In the genomic region with DNA sequence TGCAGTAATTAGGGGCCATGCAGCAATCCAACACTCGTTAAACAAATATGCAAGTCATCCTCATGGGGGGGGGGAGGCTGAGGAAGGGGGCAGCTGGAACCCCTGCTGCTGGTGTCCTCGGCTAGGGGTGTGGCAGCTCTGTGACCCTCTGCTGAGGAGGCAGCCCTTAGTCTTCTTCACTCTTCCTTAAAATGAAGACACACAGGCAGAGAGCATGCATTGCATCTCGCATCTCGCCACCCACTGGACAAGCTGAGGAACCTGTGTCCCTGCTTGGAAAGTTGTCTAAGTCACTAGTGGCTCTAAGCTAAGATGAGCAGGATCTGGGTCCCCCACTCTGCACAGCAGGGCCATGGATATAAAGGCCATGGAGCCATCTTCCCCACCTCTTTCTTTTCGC, we compare ENCODE assay signal across 13 mouse cellular contexts. TPM values are rescaled to one million over a fixed set of nuclear protein-coding genes. Genes with fewer than 3 reads are reported as not detected.
A peak's percentile ranks its signal among the peaks of the same experiment; 100 is the strongest.
DNase-seq lines count a peak whose midpoint lies in the region; ATAC-seq and TF ChIP-seq lines count a peak whose summit lies in the region.
"Had no signal": no experiment of that assay in that cellular context is flagged by ENCODE, and none has a peak within 500 bp of the region (broad histone marks: within the 10 kb centered on the region; RNA-seq: fewer than 3 reads in every experiment).

No protein-coding gene starts in this region.

- 3% methylated on average over 5 of the region's 5 CpGs for WGBS in forebrain, embryonic 12.5 days
- 3% methylated on average over 5 of the region's 5 CpGs for WGBS in forebrain, embryonic 10.5 days
- WGBS in embryonic facial prominence, embryonic 13.5 days = 12% methylated on average over 5 of the region's 5 CpGs
- WGBS in olfactory bulb, adult 2 months = 15% methylated on average over 5 of the region's 5 CpGs

- no peak for ATAC-seq in forebrain, embryonic 12.5 days (ENCODE audit: low FRiP score)
- ATAC-seq in megakaryocyte, adult 5-6 weeks (ENCODE audit: poor library complexity, severe bottlenecking) = no peak
- ATAC-seq in embryonic facial prominence, embryonic 13.5 days (ENCODE audit: insufficient number of reproducible peaks, insufficient read depth, low FRiP score, low TSS enrichment, low read depth) = no peak
- ATAC-seq: intestine, embryonic 15.5 days had no signal

- H3K4me1 ChIP-seq in forebrain, embryonic 12.5 days = peaks cover 38% of the 10 kb centered on the region
- peaks cover 60% of the 10 kb centered on the region for H3K4me1 ChIP-seq in forebrain, embryonic 10.5 days
- H3K4me1 ChIP-seq in megakaryocyte, embryonic 14.5 days = peaks cover 54% of the 10 kb centered on the region
- H3K4me1 ChIP-seq in embryonic facial prominence, embryonic 13.5 days = peaks cover 41% of the 10 kb centered on the region
- peaks cover 29% of the 10 kb centered on the region for H3K4me1 ChIP-seq in olfactory bulb, adult 2 months (ENCODE audit: control insufficient read depth, insufficient read depth, low read length)

- no peak for TF ChIP-seq POLR2A in olfactory bulb, adult 2 months (IDR thresholded peaks at IDR 0.05; ENCODE audit: insufficient read depth, low read depth, low read length)

- H3K4me2 ChIP-seq in forebrain, embryonic 12.5 days = peak overlapping the region; percentile 8; the same call in 1 of the 2 replicates
- peak overlapping the region; percentile 0 for H3K4me2 ChIP-seq in embryonic facial prominence, embryonic 13.5 days
- H3K4me2 ChIP-seq: heart, embryonic 13.5 days; intestine, embryonic 15.5 days; stomach, embryonic 15.5 days had no signal

- H3K4me3 ChIP-seq in forebrain, embryonic 12.5 days (replicated peaks) = no peak overlapping the region
- H3K4me3 ChIP-seq in forebrain, embryonic 10.5 days = no peak overlapping the region
- peak overlapping the region; percentile 46 for H3K4me3 ChIP-seq in megakaryocyte, embryonic 14.5 days (replicated peaks)
- H3K4me3 ChIP-seq in embryonic facial prominence, embryonic 13.5 days = no peak overlapping the region
- H3K4me3 ChIP-seq in olfactory bulb, adult 2 months (ENCODE audit: insufficient read depth, low read depth, low read length) = peak overlapping the region; percentile 52
- H3K4me3 ChIP-seq: heart, embryonic 13.5 days; intestine, embryonic 15.5 days; stomach, embryonic 15.5 days had no signal

- no peak for TF ChIP-seq CTCF in olfactory bulb, adult 2 months (IDR thresholded peaks at IDR 0.05; ENCODE audit: insufficient read depth, low read depth, low read length)

- DNase-seq in forebrain, embryonic 10.5 days (ENCODE audit: extremely low spot score, low spot score) = no peak
- DNase-seq in frontal cortex, adult 2 months (ENCODE audit: extremely low spot score in 1 of 2, low spot score in 1 of 2) = no peak
- DNase-seq in spleen, postnatal 4 days (ENCODE audit: low spot score in 2 of 2) = no peak
- DNase-seq: cerebellum, postnatal 36 days; layer of hippocampus, adult 9-11 months had no signal

- no peaks in the 10 kb centered on the region for H3K36me3 ChIP-seq in forebrain, embryonic 12.5 days (replicated peaks)
- no peaks in the 10 kb centered on the region for H3K36me3 ChIP-seq in forebrain, embryonic 10.5 days (replicated peaks)
- H3K36me3 ChIP-seq in megakaryocyte, embryonic 14.5 days (replicated peaks; ENCODE audit: low read length) = no peaks in the 10 kb centered on the region
- no peaks in the 10 kb centered on the region for H3K36me3 ChIP-seq in embryonic facial prominence, embryonic 13.5 days
- H3K36me3 ChIP-seq: heart, embryonic 13.5 days; intestine, embryonic 15.5 days; stomach, embryonic 15.5 days had no signal

- H3K27ac ChIP-seq in forebrain, embryonic 12.5 days = no peak overlapping the region
- no peak overlapping the region for H3K27ac ChIP-seq in forebrain, embryonic 10.5 days
- no peak overlapping the region for H3K27ac ChIP-seq in embryonic facial prominence, embryonic 13.5 days
- H3K27ac ChIP-seq in olfactory bulb, adult 2 months (ENCODE audit: insufficient read depth, low read depth, low read length) = peak overlapping the region; percentile 55
- H3K27ac ChIP-seq: heart, embryonic 13.5 days; intestine, embryonic 15.5 days; stomach, embryonic 15.5 days had no signal

- H3K9ac ChIP-seq in forebrain, embryonic 12.5 days = no peak overlapping the region
- H3K9ac ChIP-seq in embryonic facial prominence, embryonic 13.5 days = no peak overlapping the region
- H3K9ac ChIP-seq: heart, embryonic 13.5 days; intestine, embryonic 15.5 days; stomach, embryonic 15.5 days had no signal

- H3K27me3 ChIP-seq in forebrain, embryonic 12.5 days = peaks cover 85% of the 10 kb centered on the region
- H3K27me3 ChIP-seq in forebrain, embryonic 10.5 days (ENCODE audit: poor library complexity, severe bottlenecking) = peaks cover 95% of the 10 kb centered on the region
- H3K27me3 ChIP-seq in megakaryocyte, embryonic 14.5 days (replicated peaks) = peaks cover 92% of the 10 kb centered on the region
- peaks cover 83% of the 10 kb centered on the region for H3K27me3 ChIP-seq in embryonic facial prominence, embryonic 13.5 days

- H3K9me3 ChIP-seq in forebrain, embryonic 12.5 days = 0 out of 2 replicates have a peak, but pooled peaks cover 2% of the 10 kb centered on the region
- no peaks in the 10 kb centered on the region for H3K9me3 ChIP-seq in forebrain, embryonic 10.5 days
- H3K9me3 ChIP-seq in megakaryocyte, embryonic 14.5 days = peaks cover 9% of the 10 kb centered on the region
- 0 out of 2 replicates have a peak, but pooled peaks cover 4% of the 10 kb centered on the region for H3K9me3 ChIP-seq in embryonic facial prominence, embryonic 13.5 days
- H3K9me3 ChIP-seq: intestine, embryonic 15.5 days; stomach, embryonic 15.5 days had no signal

RNA-seq across cellular contexts. Expression of a gene that starts 5.7 kb away (rescaled TPM):
- 12.9 and 16.1 TPM in 2 replicates for polyA plus RNA-seq in forebrain, embryonic 12.5 days (2016; fragmentation: Nextera tagmentation; extraction: Ambion mirVana)
- 0.94 and 1.1 TPM in 2 replicates for polyA plus RNA-seq in forebrain, embryonic 10.5 days (2016; fragmentation: Nextera tagmentation; extraction: Ambion mirVana)
- not detected in 2 replicates for polyA plus RNA-seq in megakaryocyte, embryonic 14.5 days (2012; ENCODE audit: insufficient read depth, low replicate concordance)
- not detected in 2 replicates for total RNA-seq in megakaryocyte, adult 5-6 weeks (2015)
- total RNA-seq in megakaryocyte, adult 5-6 weeks (2017) = not detected in 2 replicates
- polyA plus RNA-seq in embryonic facial prominence, embryonic 13.5 days (2015; fragmentation: Nextera tagmentation; extraction: Ambion mirVana) = 2.5 and 3.7 TPM in 2 replicates
- not detected in 2 replicates for polyA plus RNA-seq in olfactory bulb, adult 2 months (2012; ENCODE audit: insufficient read depth, insufficient read length, low replicate concordance, missing spikeins)
- polyA plus RNA-seq in frontal cortex, adult 2 months (2012; rRNA removed) = 16.7 and 20.5 TPM in 2 replicates
- polyA plus RNA-seq: heart, embryonic 13.5 days; intestine, embryonic 15.5 days had no signal

RNA-seq across cellular contexts. Expression of a gene that starts 46.4 kb away (rescaled TPM):
- polyA plus RNA-seq in forebrain, embryonic 12.5 days (2016; fragmentation: Nextera tagmentation; extraction: Ambion mirVana) = 10.9 and 12.7 TPM in 2 replicates
- polyA plus RNA-seq in forebrain, embryonic 10.5 days (2016; fragmentation: Nextera tagmentation; extraction: Ambion mirVana) = 12.8 and 13.8 TPM in 2 replicates
- polyA plus RNA-seq in megakaryocyte, embryonic 14.5 days (2012; ENCODE audit: insufficient read depth, low replicate concordance) = 0.10 TPM in 1 of 2 replicates, not detected in the other
- total RNA-seq in megakaryocyte, adult 5-6 weeks (2015) = 9.0 and 9.5 TPM in 2 replicates
- 8.0 and 15.7 TPM in 2 replicates for total RNA-seq in megakaryocyte, adult 5-6 weeks (2017)
- 15.0 and 17.5 TPM in 2 replicates for polyA plus RNA-seq in embryonic facial prominence, embryonic 13.5 days (2015; fragmentation: Nextera tagmentation; extraction: Ambion mirVana)
- polyA plus RNA-seq in olfactory bulb, adult 2 months (2012; ENCODE audit: insufficient read depth, insufficient read length, low replicate concordance, missing spikeins) = not detected in 2 replicates
- polyA plus RNA-seq in frontal cortex, adult 2 months (2012; rRNA removed) = 25.5 and 26.0 TPM in 2 replicates

RNA-seq across cellular contexts. Expression of a gene that starts 46.5 kb away (rescaled TPM):
- polyA plus RNA-seq in forebrain, embryonic 12.5 days (2016; fragmentation: Nextera tagmentation; extraction: Ambion mirVana) = 24.0 and 26.1 TPM in 2 replicates
- 13.3 and 14.0 TPM in 2 replicates for polyA plus RNA-seq in forebrain, embryonic 10.5 days (2016; fragmentation: Nextera tagmentation; extraction: Ambion mirVana)
- polyA plus RNA-seq in megakaryocyte, embryonic 14.5 days (2012; ENCODE audit: insufficient read depth, low replicate concordance) = 14.8 TPM in 1 of 2 replicates, not detected in the other
- total RNA-seq in megakaryocyte, adult 5-6 weeks (2015) = 13.6 and 14.0 TPM in 2 replicates
- total RNA-seq in megakaryocyte, adult 5-6 weeks (2017) = 15.2 and 17.2 TPM in 2 replicates
- 34.7 and 35.4 TPM in 2 replicates for polyA plus RNA-seq in embryonic facial prominence, embryonic 13.5 days (2015; fragmentation: Nextera tagmentation; extraction: Ambion mirVana)
- not detected in 2 replicates for polyA plus RNA-seq in olfactory bulb, adult 2 months (2012; ENCODE audit: insufficient read depth, insufficient read length, low replicate concordance, missing spikeins)
- 30.5 and 35.5 TPM in 2 replicates for polyA plus RNA-seq in frontal cortex, adult 2 months (2012; rRNA removed)

RNA-seq across cellular contexts. Expression of a gene that starts 47.3 kb away (rescaled TPM):
- polyA plus RNA-seq in forebrain, embryonic 12.5 days (2016; fragmentation: Nextera tagmentation; extraction: Ambion mirVana) = 104 and 106 TPM in 2 replicates
- 111 and 112 TPM in 2 replicates for polyA plus RNA-seq in forebrain, embryonic 10.5 days (2016; fragmentation: Nextera tagmentation; extraction: Ambion mirVana)
- polyA plus RNA-seq in megakaryocyte, embryonic 14.5 days (2012; ENCODE audit: insufficient read depth, low replicate concordance) = 25.8 and 26.7 TPM in 2 replicates
- 85.1 and 87.6 TPM in 2 replicates for total RNA-seq in megakaryocyte, adult 5-6 weeks (2015)
- total RNA-seq in megakaryocyte, adult 5-6 weeks (2017) = 82.6 and 89.2 TPM in 2 replicates
- 108 and 118 TPM in 2 replicates for polyA plus RNA-seq in embryonic facial prominence, embryonic 13.5 days (2015; fragmentation: Nextera tagmentation; extraction: Ambion mirVana)
- polyA plus RNA-seq in olfactory bulb, adult 2 months (2012; ENCODE audit: insufficient read depth, insufficient read length, low replicate concordance, missing spikeins) = 370 TPM in 1 of 2 replicates, not detected in the other
- polyA plus RNA-seq in frontal cortex, adult 2 months (2012; rRNA removed) = 66.4 and 73.9 TPM in 2 replicates

Comparison
In these comparisons a context has a peak if more than half of its experiments do, and no peak if none do; other contexts are left out.
1. H3K4me3 ChIP-seq: peak in megakaryocyte, embryonic 14.5 days (single experiment) and olfactory bulb, adult 2 months (single experiment); none in forebrain, embryonic 12.5 days (single experiment), forebrain, embryonic 10.5 days (single experiment) and embryonic facial prominence, embryonic 13.5 days (single experiment).
2. RNA of a gene that starts 46.4 kb away (polyA plus RNA-seq): 25.5 to 26.0 TPM in frontal cortex, adult 2 months, 15.0 to 17.5 TPM in embryonic facial prominence, embryonic 13.5 days, 12.8 to 13.8 TPM in forebrain, embryonic 10.5 days and 10.9 to 12.7 TPM in forebrain, embryonic 12.5 days; 0.10 TPM in megakaryocyte, embryonic 14.5 days and not detected in olfactory bulb, adult 2 months; every median in the first group is over 10 times any median in the second.